ENCODE assay signal across 22 mouse cellular contexts in the genomic region with DNA sequence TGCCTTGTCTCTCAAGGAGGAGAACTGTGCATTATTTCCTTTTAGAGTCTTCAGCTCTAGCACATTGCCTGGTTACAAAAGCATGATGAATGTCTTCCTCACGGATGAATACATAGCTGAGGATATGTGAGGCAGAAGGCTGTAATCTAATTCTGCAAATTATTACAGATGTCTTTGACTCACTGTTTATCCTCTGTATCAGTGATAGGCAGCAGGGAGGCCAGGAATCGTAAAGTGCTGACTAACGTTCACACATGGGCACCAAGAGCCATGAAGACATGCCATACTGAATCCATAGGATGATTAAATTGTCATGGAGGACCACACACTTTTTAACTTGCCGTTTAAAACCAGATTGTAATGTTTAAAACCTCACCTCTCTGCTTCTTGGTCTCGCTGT.
A peak's percentile ranks its signal among the peaks of the same experiment; 100 is the strongest.
DNase-seq lines count a peak whose midpoint lies in the region; TF ChIP-seq lines count a peak whose summit lies in the region.
"Had no signal": no experiment of that assay in that cellular context is flagged by ENCODE, and none has a peak within 500 bp of the region (broad histone marks: within the 10 kb centered on the region; RNA-seq: fewer than 3 reads in every experiment).

No protein-coding gene starts in this region.

- H3K9ac ChIP-seq in MEL (ENCODE audit: control insufficient read depth, low read depth, low read length, poor library complexity, severe bottlenecking): no peak overlapping the region
- H3K9ac ChIP-seq: embryonic facial prominence, embryonic 13.5 days; embryonic facial prominence, embryonic 15.5 days; forebrain, embryonic 13.5 days; forebrain, embryonic 15.5 days; forebrain, postnatal 0 days had no signal

- no peaks in the 10 kb centered on the region for H3K9me3 ChIP-seq in MEL (replicated peaks; ENCODE audit: insufficient read depth, low read length)
- H3K9me3 ChIP-seq: embryonic facial prominence, embryonic 13.5 days; embryonic facial prominence, embryonic 15.5 days; forebrain, embryonic 13.5 days; forebrain, embryonic 15.5 days had no signal

- no peak for TF ChIP-seq RAD21 in MEL (IDR thresholded peaks at IDR 0.05; ENCODE audit: low read depth, low read length)

- no peaks in the 10 kb centered on the region for H3K79me2 ChIP-seq in MEL (ENCODE audit: control insufficient read depth, insufficient read depth, low read length, poor library complexity)

- no peaks in the 10 kb centered on the region for H3K27me3 ChIP-seq in MEL (ENCODE audit: control insufficient read depth in 1 of 2, insufficient read depth in 2 of 2, low read length in 2 of 2)
- H3K27me3 ChIP-seq: embryonic facial prominence, embryonic 13.5 days; embryonic facial prominence, embryonic 15.5 days; forebrain, embryonic 13.5 days; forebrain, embryonic 15.5 days had no signal

- peaks cover 4 to 6% of the 10 kb centered on the region in 2 experiments; a peak in 2 of 4 replicates for H3K4me1 ChIP-seq in MEL (ENCODE audit: control insufficient read depth in 1 of 2, insufficient read depth in 2 of 2, low read length in 2 of 2)

- TF ChIP-seq POLR2A in MEL (IDR thresholded peaks at IDR 0.05; ENCODE audit: control insufficient read depth in 1 of 2, insufficient read depth in 1 of 2, low read depth in 1 of 2, low read length in 2 of 2, poor library complexity in 1 of 2): no peak

- H3K27ac ChIP-seq in layer of hippocampus, adult 2 months: peak overlapping the region; percentile 28; the same call in 1 of the 2 replicates
- no peak overlapping the region; the same call in 1 of the 2 replicates for H3K27ac ChIP-seq in MEL (ENCODE audit: control insufficient read depth, low read depth, low read length)
- H3K27ac ChIP-seq: embryonic facial prominence, embryonic 13.5 days; embryonic facial prominence, embryonic 15.5 days; forebrain, embryonic 13.5 days; forebrain, embryonic 15.5 days had no signal

- no peak overlapping the region for H3K4me3 ChIP-seq in layer of hippocampus, adult 2 months
- H3K4me3 ChIP-seq in MEL (ENCODE audit: control insufficient read depth in 1 of 2, insufficient read depth in 1 of 2, low read depth in 2 of 2, low read length in 2 of 2): no peak overlapping the region
- H3K4me3 ChIP-seq: embryonic facial prominence, embryonic 13.5 days; embryonic facial prominence, embryonic 15.5 days; forebrain, embryonic 13.5 days; forebrain, embryonic 15.5 days had no signal

- H3K36me3 ChIP-seq in MEL (ENCODE audit: control insufficient read depth in 1 of 2, insufficient read depth in 2 of 2, low read length in 2 of 2): peaks cover 0 to 8% of the 10 kb centered on the region in 2 experiments; a peak in 2 of 4 replicates
- H3K36me3 ChIP-seq: forebrain, embryonic 15.5 days had no signal

- no peak for TF ChIP-seq CTCF in layer of hippocampus, adult 2 months (conservative IDR thresholded peaks at IDR 0.05)
- no peak for TF ChIP-seq CTCF in MEL (IDR thresholded peaks at IDR 0.05 in 2 of 3, conservative IDR thresholded peaks at IDR 0.05 in 1 of 3; ENCODE audit: control insufficient read depth in 1 of 3, insufficient read depth in 1 of 3, low read depth in 2 of 3, low read length in 3 of 3, poor library complexity in 1 of 3, severe bottlenecking in 1 of 3)

- peak; percentile 62 to 73 for TF ChIP-seq EP300 in MEL (IDR thresholded peaks at IDR 0.05; ENCODE audit: low read depth in 1 of 2, low read length in 2 of 2)

- DNase-seq in layer of hippocampus, adult 2 months (ENCODE audit: low spot score in 2 of 2): no peak
- no peak for DNase-seq in layer of hippocampus, postnatal 36 days
- DNase-seq in MEL (ENCODE audit: low read depth, low spot score): peak; percentile 54
- DNase-seq in NIH3T3 (ENCODE audit: low read depth): peak; percentile 45
- no peak for DNase-seq in thymus, postnatal 10 days (ENCODE audit: low spot score in 2 of 2)
- no peak for DNase-seq in lung, adult 18-20 months
- no peak for DNase-seq in layer of hippocampus, adult 11-12 months (ENCODE audit: low spot score)
- DNase-seq: adrenal gland, adult 2 months; adrenal gland, postnatal 10 days; adrenal gland, postnatal 25 days; cerebellum, adult 11 months; cerebellum, adult 18-20 months; cerebellum, adult 8-10 months; cerebellum, adult 9-11 months; cerebellum, postnatal 14 days; cerebellum, postnatal 36 days; embryo, embryonic 11 days; forebrain, postnatal 0 days had no signal

TF ChIP-seq in MEL, 35 proteins besides CTCF, POLR2A, EP300 and RAD21:
- TF ChIP-seq GATA1 (IDR thresholded peaks at IDR 0.05; ENCODE audit: low read depth, low read length) (peak; percentile 61), TBP (IDR thresholded peaks at IDR 0.05; ENCODE audit: low read depth, low read length) (no peak), MYB (IDR thresholded peaks at IDR 0.05; ENCODE audit: low read depth, low read length) (no peak), KAT2A (conservative IDR thresholded peaks at IDR 0.05; ENCODE audit: low read depth, low read length) (no peak), TAL1 (IDR thresholded peaks at IDR 0.05; ENCODE audit: low read length) (peak; percentile 67), ETS1 (IDR thresholded peaks at IDR 0.05; ENCODE audit: low read depth, low read length) (peak; percentile 58; the same call in 1 of the 2 replicates), TCF12 (IDR thresholded peaks at IDR 0.05; ENCODE audit: low read depth, low read length) (peak; percentile 49; the same call in 1 of the 2 replicates), NRF1 (IDR thresholded peaks at IDR 0.05; ENCODE audit: insufficient read depth, low read depth, low read length, poor library complexity, severe bottlenecking) (no peak)

Comparison
In these comparisons a context has a peak if more than half of its experiments do, and no peak if none do; other contexts are left out.
1. DNase-seq: peak in MEL (single experiment) and NIH3T3 (single experiment); none in layer of hippocampus, adult 2 months (0 of 2), layer of hippocampus, postnatal 36 days (0 of 2), thymus, postnatal 10 days (0 of 2), lung, adult 18-20 months (0 of 2) and layer of hippocampus, adult 11-12 months (single experiment).